Mouse (Mus musculus) heart, postnatal 4 days (tissue): ENCODE measurements at regions not wholly inside any gene's neighbourhood (a gene's known extent, or its start where the extent isn't known, plus 50 kb on each side); places are given as distances from the start of the nearest gene placed in this dataset.

ENCODE experiments used
- DNase-seq: peaks from one replicate; pipeline ENCODE4 v3.0.0; 2021

DNA sequence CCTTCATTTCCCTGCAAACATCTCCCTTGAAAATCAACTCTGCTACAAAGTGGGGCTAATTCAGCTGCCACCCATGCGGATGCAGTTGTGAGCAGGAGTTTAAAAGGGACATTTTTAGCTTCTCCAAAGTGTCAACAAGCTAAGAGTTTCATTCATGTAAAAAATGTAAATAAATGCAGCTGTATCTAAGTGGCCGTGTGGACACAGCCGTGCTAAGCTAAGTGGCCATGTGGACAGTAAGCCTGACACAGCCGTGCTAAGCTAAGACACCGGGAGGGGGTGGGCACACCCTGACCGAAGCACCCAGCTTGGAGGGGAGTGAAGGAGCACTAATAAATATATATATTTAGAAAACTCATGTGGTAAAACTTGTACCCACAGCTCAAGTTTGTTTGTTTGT, 52.6 kb upstream of the Cnih3 start:
- DNase-seq: no peak

GRCm38 (mm10) chr1:181302151-181302550, 50.3 kb upstream of the Cnih3 start:
- no peak for DNase-seq
